ENCODE assay signal across 7 mouse cellular contexts in genomic region chr2:66634580-66635359, GRCm38 (mm10). TPM values are rescaled to one million over a fixed set of nuclear protein-coding genes. Genes with fewer than 3 reads are reported as not detected.
DNase-seq lines count a peak whose midpoint lies in the region; ATAC-seq and TF ChIP-seq lines count a peak whose summit lies in the region.

Gene Scn9a, minus strand, starts transcription at chr2:66634962.

- peak within 1 kb of the TSS; percentile 63 for H3K4me2 ChIP-seq in hindbrain, embryonic 13.5 days
- peak within 1 kb of the TSS; percentile 58 for H3K4me2 ChIP-seq in limb, embryonic 15.5 days

- no peaks in the 10 kb centered on the region; the same call in 1 of the 2 replicates for H3K27me3 ChIP-seq in testis, adult 2 months (ENCODE audit: control insufficient read depth, insufficient read depth, low read length)
- no peaks in the 10 kb centered on the region for H3K27me3 ChIP-seq in hindbrain, embryonic 13.5 days
- peaks cover 10% of the 10 kb centered on the region; the same call in 1 of the 2 replicates for H3K27me3 ChIP-seq in limb, embryonic 15.5 days

- TF ChIP-seq CTCF in testis, adult 2 months (IDR thresholded peaks at IDR 0.05; ENCODE audit: control insufficient read depth, insufficient read depth, insufficient replicate concordance, low read depth, low read length): no peak

- no peaks in the 10 kb centered on the region; the same call in 1 of the 2 replicates for H3K4me1 ChIP-seq in testis, adult 2 months (ENCODE audit: control insufficient read depth, insufficient read depth, low read length)
- H3K4me1 ChIP-seq in hindbrain, embryonic 13.5 days (replicated peaks): peaks cover 11% of the 10 kb centered on the region
- peaks cover 7% of the 10 kb centered on the region; the same call in 1 of the 2 replicates for H3K4me1 ChIP-seq in limb, embryonic 15.5 days

- peak within 1 kb of the TSS; percentile 1 for H3K4me3 ChIP-seq in testis, adult 2 months (ENCODE audit: control insufficient read depth, low read depth, low read length)
- H3K4me3 ChIP-seq in hindbrain, embryonic 13.5 days: peak within 1 kb of the TSS; percentile 49
- H3K4me3 ChIP-seq in limb, embryonic 15.5 days: peak within 1 kb of the TSS; percentile 33

- no peak for TF ChIP-seq POLR2A in testis, adult 2 months (IDR thresholded peaks at IDR 0.05; ENCODE audit: control insufficient read depth, low read depth, low read length)

- H3K36me3 ChIP-seq in testis, adult 2 months (ENCODE audit: control insufficient read depth, insufficient read depth, low read length): no peaks in the 10 kb centered on the region
- no peaks in the 10 kb centered on the region for H3K36me3 ChIP-seq in hindbrain, embryonic 13.5 days
- no peaks in the 10 kb centered on the region for H3K36me3 ChIP-seq in limb, embryonic 15.5 days

- no peak within 1 kb of the TSS for H3K27ac ChIP-seq in testis, adult 2 months (ENCODE audit: control insufficient read depth, insufficient read depth, low read depth, low read length)
- peak within 1 kb of the TSS; percentile 66 for H3K27ac ChIP-seq in hindbrain, embryonic 13.5 days
- no peak within 1 kb of the TSS for H3K27ac ChIP-seq in limb, embryonic 15.5 days

- ATAC-seq in hindbrain, embryonic 13.5 days (ENCODE audit: low FRiP score): peak; percentile 95
- ATAC-seq in limb, embryonic 15.5 days (ENCODE audit: insufficient number of reproducible peaks, low FRiP score, low TSS enrichment, low read depth): peak; percentile 52; the same call in 1 of the 2 replicates
- ATAC-seq in activated CD4-positive, CD25-positive, alpha-beta regulatory T cell, adult 4 months: no peak

- DNase-seq in testis, postnatal 10 days (ENCODE audit: low spot score): no peak
- peak; percentile 56 for DNase-seq in embryo, embryonic 10.5 days (ENCODE audit: low spot score)
- peak; percentile 32 for DNase-seq in right cerebral cortex, postnatal 14 days

- no peaks in the 10 kb centered on the region for H3K9me3 ChIP-seq in hindbrain, embryonic 13.5 days
- H3K9me3 ChIP-seq in limb, embryonic 15.5 days: no peaks in the 10 kb centered on the region

- 1% methylated on average over 29 of the region's 29 CpGs for WGBS in hindbrain, embryonic 13.5 days
- WGBS in limb, embryonic 15.5 days: 2% methylated on average over 29 of the region's 29 CpGs

- peak within 1 kb of the TSS; percentile 78 for H3K9ac ChIP-seq in hindbrain, embryonic 13.5 days
- no peak within 1 kb of the TSS for H3K9ac ChIP-seq in limb, embryonic 15.5 days

RNA-seq across cellular contexts. Expression of gene Scn9a, which starts in this region (rescaled TPM):
- polyA plus RNA-seq in testis, adult 2 months (2012; rRNA removed): not detected in 2 replicates
- polyA plus RNA-seq in hindbrain, embryonic 13.5 days (2015; fragmentation: Nextera tagmentation; extraction: Ambion mirVana): 14.8 and 16.2 TPM in 2 replicates
- polyA plus RNA-seq in limb, embryonic 15.5 days (2015; fragmentation: Nextera tagmentation; extraction: Ambion mirVana): 0.31 and 0.36 TPM in 2 replicates
- under 1 TPM in 1 of 2 experiments, not detected in 1; 0.33 TPM for polyA plus RNA-seq in activated CD4-positive, CD25-positive, alpha-beta regulatory T cell, adult 4 months (2017; shearing (Covaris generic))

Comparison
In these comparisons a context has a peak if more than half of its experiments do, and no peak if none do; other contexts are left out.
1. RNA of gene Scn9a (polyA plus RNA-seq): 14.8 to 16.2 TPM in hindbrain, embryonic 13.5 days; 0.31 to 0.36 TPM in limb, embryonic 15.5 days, 0.33 TPM in activated CD4-positive, CD25-positive, alpha-beta regulatory T cell, adult 4 months and not detected in testis, adult 2 months; every median in the first group is over 10 times any median in the second.
2. Peak in ATAC-seq, H3K4me3 ChIP-seq and H3K4me2 ChIP-seq in limb, embryonic 15.5 days; RNA of the gene not detected or under 1 TPM.
3. Peak in every context shown above with its lines, with median percentiles within 50 percentile points of each other: H3K4me3 ChIP-seq.